Mouse (Mus musculus) stomach, embryonic 16.5 days (tissue): ENCODE data around the gene Esrra. TPM values are rescaled to one million over a fixed set of nuclear protein-coding genes. Genes with fewer than 3 reads are reported as not detected.
"Not testable (repeated sequence)": the region's sequence is repeated elsewhere in the genome, so short reads cannot be mapped to it uniquely, and the experiment has no call there.

Experiments
- ATAC-seq: fragments of 200-750 bp; cut with Nextera tagmentation; 2 replicates; pipeline ENCODE4 v1.8.0; 2017; ENCODE audit warnings: moderate number of reproducible peaks, moderate TSS enrichment; ENCODE audit not compliant: insufficient read depth, low FRiP score
- H3K27ac ChIP-seq: fragments of 300-500 bp; sonication (generic); 2 replicates; pipeline ENCODE4 v1.5.1; 2014; ENCODE audit warnings: low read length
- H3K27me3 ChIP-seq: fragments of 300-500 bp; sonication (generic); 2 replicates; pipeline ENCODE4 v1.6.1; 2014; ENCODE audit warnings: low read length, control low read depth, mixed read lengths; ENCODE audit not compliant: control insufficient read depth, insufficient read depth
- H3K36me3 ChIP-seq: fragments of 300-500 bp; sonication (generic); 2 replicates; pipeline ENCODE4 v1.6.1; 2014; ENCODE audit warnings: low read length; ENCODE audit not compliant: control insufficient read depth, insufficient read depth
- H3K4me1 ChIP-seq: fragments of 300-500 bp; sonication (generic); 2 replicates; pipeline ENCODE4 v1.6.1; 2014; ENCODE audit warnings: low read length, control low read depth, mixed read lengths; ENCODE audit not compliant: control insufficient read depth, insufficient read depth
- H3K4me2 ChIP-seq: fragments of 300-500 bp; sonication (generic); 2 replicates; pipeline ENCODE4 v1.6.1; 2014; ENCODE audit warnings: low read depth, low read length, mixed read lengths
- H3K4me3 ChIP-seq: fragments of 300-500 bp; sonication (generic); replicated peaks from 2 replicates; pipeline ENCODE4 v1.5.1; 2014; ENCODE audit warnings: mild to moderate bottlenecking, low read length
- H3K9ac ChIP-seq: fragments of 300-500 bp; sonication (generic); 2 replicates; pipeline ENCODE4 v1.6.1; 2014; ENCODE audit warnings: low read length
- H3K9me3 ChIP-seq: fragments of 300-500 bp; sonication (generic); replicated peaks from 2 replicates; pipeline ENCODE4 v1.6.1; 2016; ENCODE audit warnings: low read length, control low read depth; ENCODE audit not compliant: control insufficient read depth
- WGBS: fragments of 180-500 bp; shearing (Covaris S2); extraction: QIAGEN DNeasy Blood & Tissue Kit; methylation state at CpG from one replicate; pipeline ENCODE4 v1.1.7; 2014; 5-methylcytosine and 5-hydroxymethylcytosine counted together
- polyA plus RNA-seq: library from polyadenylated mRNA; unstranded; fragments of >200 nt; fragmentation: Nextera tagmentation; extraction: Ambion mirVana; gene quantifications from 2 replicates; pipeline ENCODE4 v1.2.1, GENCODE M21; 2015

Esrra gene
- polyA plus RNA-seq, 1 experiment from 2014 or later, result 17.8 TPM

- no peak for ATAC-seq
- Histone ChIP-seq H3K9me3 (no peaks in the 10 kb centered on the region), H3K27me3 (no peaks in the 10 kb centered on the region), H3K9ac (no peak overlapping the region), H3K27ac (no peak overlapping the region), H3K4me2 (no peak overlapping the region), H3K4me3 (no peak overlapping the region), H3K36me3 (no peaks in the 10 kb centered on the region; the same call in 1 of the 2 replicates), H3K4me1 (peaks cover 26% of the 10 kb centered on the region)
- 72% methylated on average over 4 of the region's 4 CpGs for WGBS
Observed at GRCm38 (mm10) chr19:6915276-6915675, 6.3 kb downstream of the Esrra start.

GRCm38 (mm10) chr19:6914540-6914939, 7.1 kb downstream of the Esrra start:
- no peak for ATAC-seq
- no peak overlapping the region for H3K4me2 ChIP-seq
- WGBS, result 91% methylated on average over 9 of the region's 9 CpGs

DNA sequence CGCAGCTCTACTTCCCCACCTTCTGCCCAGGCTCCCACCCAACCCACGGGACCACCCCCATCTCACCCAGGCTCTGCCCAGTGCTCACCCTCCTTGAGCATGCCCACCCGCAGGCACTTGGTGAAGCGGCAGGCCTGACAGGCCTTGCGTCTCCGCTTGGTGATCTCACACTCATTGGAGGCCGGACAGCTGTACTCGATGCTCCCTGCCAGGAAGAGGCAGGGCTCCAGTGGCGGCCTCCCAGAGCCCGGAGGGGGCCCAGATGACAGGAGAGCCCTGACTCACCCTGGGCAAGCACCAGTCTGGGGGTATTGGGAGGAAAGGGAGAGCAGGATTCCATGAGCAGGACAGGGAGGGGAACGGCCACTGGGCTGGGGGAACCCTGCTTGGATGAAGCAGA, 7.6 kb downstream of the Esrra start:
- H3K4me1 ChIP-seq, result peaks cover 16% of the 10 kb centered on the region
- no peak overlapping the region; the same call in 1 of the 2 replicates for H3K9ac ChIP-seq
- H3K4me2 ChIP-seq, result no peak overlapping the region
- no peak overlapping the region; the same call in 1 of the 2 replicates for H3K27ac ChIP-seq
- no peaks in the 10 kb centered on the region; the same call in 1 of the 2 replicates for H3K36me3 ChIP-seq
- 76% methylated on average over 11 of the region's 11 CpGs for WGBS
- H3K9me3 ChIP-seq, result no peaks in the 10 kb centered on the region
- no peak overlapping the region for H3K4me3 ChIP-seq
- ATAC-seq, result no peak
- no peaks in the 10 kb centered on the region for H3K27me3 ChIP-seq

More at GRCm38 (mm10) chr19:6914540-6914939, 7.1 kb downstream of the Esrra start:
- H3K9me3 ChIP-seq, result no peaks in the 10 kb centered on the region
- no peaks in the 10 kb centered on the region; the same call in 1 of the 2 replicates for H3K36me3 ChIP-seq
- no peaks in the 10 kb centered on the region for H3K27me3 ChIP-seq
- H3K27ac ChIP-seq, result no peak overlapping the region; the same call in 1 of the 2 replicates
- no peak overlapping the region for H3K9ac ChIP-seq
- no peak overlapping the region for H3K4me3 ChIP-seq
- peaks cover 19% of the 10 kb centered on the region for H3K4me1 ChIP-seq

DNA sequence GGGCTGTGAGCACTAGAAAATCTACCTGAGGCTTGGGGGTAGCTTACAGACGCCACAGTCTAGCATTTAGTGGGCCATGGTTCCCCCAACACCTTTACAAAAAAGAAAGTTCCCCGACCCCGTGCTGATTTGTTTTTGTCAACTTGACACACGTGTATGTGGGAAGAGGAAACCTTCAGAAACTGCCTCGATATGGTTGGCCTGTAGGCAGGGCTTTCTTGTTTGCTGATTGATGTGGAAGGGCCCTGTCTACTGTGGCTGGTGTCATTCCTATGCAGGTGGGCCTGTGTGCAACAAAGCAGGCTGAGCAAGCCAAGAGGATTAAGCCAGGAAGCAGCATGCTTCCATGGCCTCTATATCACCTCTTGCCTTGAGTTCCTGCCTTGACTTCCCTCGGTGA, 8.6 kb downstream of the Esrra start:
- ATAC-seq, result no peak
- H3K9ac ChIP-seq, result no peak overlapping the region
- 81% methylated on average over 6 of the region's 6 CpGs for WGBS
- no peak overlapping the region for H3K4me2 ChIP-seq
- no peaks in the 10 kb centered on the region for H3K27me3 ChIP-seq
- no peaks in the 10 kb centered on the region for H3K9me3 ChIP-seq
- H3K36me3 ChIP-seq, result no peaks in the 10 kb centered on the region; the same call in 1 of the 2 replicates
- no peak overlapping the region for H3K4me3 ChIP-seq
- H3K27ac ChIP-seq, result no peak overlapping the region
- peaks cover 21% of the 10 kb centered on the region for H3K4me1 ChIP-seq

- 91% methylated on average over 15 of the region's 15 CpGs for WGBS
- Histone ChIP-seq H3K27ac (no peak overlapping the region), H3K36me3 (no peaks in the 10 kb centered on the region; the same call in 1 of the 2 replicates), H3K4me2 (no peak overlapping the region), H3K27me3 (no peaks in the 10 kb centered on the region), H3K9me3 (no peaks in the 10 kb centered on the region), H3K4me1 (peaks cover 25% of the 10 kb centered on the region), H3K4me3 (no peak overlapping the region), H3K9ac (no peak overlapping the region)
- ATAC-seq, result no peak
Observed at GRCm38 (mm10) chr19:6912205-6912970, 9.2 kb downstream of the Esrra start.

- peak overlapping the region; percentile 57 for H3K9ac ChIP-seq
- H3K9me3 ChIP-seq, result no peaks in the 10 kb centered on the region
- H3K36me3 ChIP-seq, result no peaks in the 10 kb centered on the region; the same call in 1 of the 2 replicates
- WGBS, result 84% methylated on average over 19 of the region's 19 CpGs
- H3K4me2 ChIP-seq, result peak overlapping the region; percentile 83
- no peak for ATAC-seq
- peak overlapping the region; percentile 72 for H3K4me3 ChIP-seq
- H3K4me1 ChIP-seq, result peaks cover 24% of the 10 kb centered on the region
- H3K27ac ChIP-seq, result peak overlapping the region; percentile 23; the same call in 1 of the 2 replicates
- H3K27me3 ChIP-seq, result no peaks in the 10 kb centered on the region
Observed at GRCm38 (mm10) chr19:6911101-6912074, 10.2 kb downstream of the Esrra start.

DNA sequence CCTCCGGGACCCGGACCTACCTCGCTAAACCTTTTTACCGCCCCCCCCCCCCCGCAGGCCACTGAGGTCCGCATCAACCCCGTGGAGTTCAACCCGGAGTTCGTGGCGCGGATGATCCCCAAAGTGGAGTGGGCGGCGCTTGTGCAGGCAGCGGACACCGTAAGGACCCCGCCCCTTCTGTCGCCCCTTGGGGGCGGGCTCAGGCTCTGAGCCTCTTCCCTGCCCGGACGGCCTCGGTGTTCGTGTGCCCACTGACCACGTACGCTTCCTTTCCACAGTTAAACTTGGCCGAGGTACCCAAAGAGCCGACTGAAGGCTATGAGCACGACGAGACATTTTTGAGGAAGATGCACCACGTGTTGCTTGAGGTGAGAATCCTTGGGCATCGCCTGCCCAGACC, 11.3 kb downstream of the Esrra start:
- peak; percentile 30 for ATAC-seq
- not testable (repeated sequence) for H3K36me3 ChIP-seq, H3K27me3 ChIP-seq, H3K9me3 ChIP-seq
- Histone ChIP-seq H3K4me1 (peaks cover 24% of the 10 kb centered on the region), H3K9ac (peak overlapping the region; percentile 87), H3K4me3 (peak overlapping the region; percentile 72), H3K27ac (peak overlapping the region; percentile 100), H3K4me2 (peak overlapping the region; percentile 83)
- WGBS, result under 1% methylated on average over 28 of the region's 30 CpGs

- ATAC-seq, result peak; percentile 94
Observed at GRCm38 (mm10) chr19:6909507-6910289, 11.9 kb downstream of the Esrra start, which contains the start of the genes Trmt112 and Prdx5. Gene Trmt112, plus strand, starts transcription at chr19:6909698. Gene Prdx5, minus strand, starts transcription at chr19:6910106.

More at GRCm38 (mm10) chr19:6909507-6910289, 11.9 kb downstream of the Esrra start, which contains the start of the genes Trmt112 and Prdx5:
- Histone ChIP-seq H3K4me1 (peaks cover 24% of the 10 kb centered on the region), H3K9me3 (no peaks in the 10 kb centered on the region), H3K36me3 (peaks cover 3% of the 10 kb centered on the region; the same call in 1 of the 2 replicates), H3K9ac (peak within 1 kb of the TSS; percentile 87), H3K27me3 (no peaks in the 10 kb centered on the region), H3K4me2 (peak within 1 kb of the TSS; percentile 83), H3K27ac (peak within 1 kb of the TSS; percentile 100), H3K4me3 (peak within 1 kb of the TSS; percentile 72)
- WGBS, result under 1% methylated on average over 65 of the region's 65 CpGs
